Comparison of ENCODE assay signal across 28 mouse cellular contexts in genomic region chr6:118705840-118706239, GRCm38 (mm10).
DNase-seq lines count a peak whose midpoint lies in the region; ATAC-seq lines count a peak whose summit lies in the region.
"Had no signal": no experiment of that assay in that cellular context is flagged by ENCODE, and none has a peak within 500 bp of the region (broad histone marks: within the 10 kb centered on the region; RNA-seq: fewer than 3 reads in every experiment).

No protein-coding gene starts in this region.

- 0 out of 2 replicates have a peak, but pooled peaks cover 8% of the 10 kb centered on the region for H3K4me1 ChIP-seq in forebrain, embryonic 13.5 days
- H3K4me1 ChIP-seq: embryonic facial prominence, embryonic 15.5 days; kidney, embryonic 15.5 days; lung, embryonic 15.5 days; stomach, embryonic 15.5 days had no signal

- ATAC-seq in cerebellum, adult (ENCODE audit: insufficient number of reproducible peaks, low FRiP score, low TSS enrichment), result peak; percentile 84
- ATAC-seq in forebrain, embryonic 13.5 days, result no peak
- no peak for ATAC-seq in erythroblast, adult 5-6 weeks (replicated peaks; ENCODE audit: low FRiP score, poor library complexity, severe bottlenecking)
- ATAC-seq: forebrain, embryonic 14.5 days had no signal

- H3K4me3 ChIP-seq in forebrain, embryonic 13.5 days, result no peak overlapping the region
- H3K4me3 ChIP-seq: embryonic facial prominence, embryonic 15.5 days; heart, embryonic 10.5 days; heart, embryonic 15.5 days; kidney, embryonic 15.5 days; left cerebral cortex, adult 2 months; limb, embryonic 13.5 days; lung, embryonic 15.5 days; neural tube, embryonic 13.5 days; stomach, embryonic 15.5 days had no signal

- no peaks in the 10 kb centered on the region; the same call in 1 of the 2 replicates for H3K36me3 ChIP-seq in forebrain, embryonic 13.5 days (ENCODE audit: poor library complexity, severe bottlenecking)
- H3K36me3 ChIP-seq: embryonic facial prominence, embryonic 15.5 days; kidney, embryonic 15.5 days; lung, embryonic 15.5 days; stomach, embryonic 15.5 days had no signal

- no peak overlapping the region for H3K9ac ChIP-seq in forebrain, embryonic 13.5 days
- H3K9ac ChIP-seq: embryonic facial prominence, embryonic 15.5 days; heart, embryonic 15.5 days; hindbrain, embryonic 14.5 days; kidney, embryonic 15.5 days; limb, embryonic 13.5 days; lung, embryonic 15.5 days; neural tube, embryonic 13.5 days; stomach, embryonic 15.5 days had no signal

- no peak for DNase-seq in cerebellum, postnatal 4 days (ENCODE audit: low spot score in 2 of 2)
- peak; percentile 96 for DNase-seq in brain, adult 2 months (ENCODE audit: low read depth, low spot score)
- DNase-seq in cerebellum, adult 8-10 months, result peak; percentile 80
- DNase-seq in cerebellum, postnatal 25 days, result peak; percentile 85 to 88
- DNase-seq: adrenal gland, adult 8-10 months; gastrocnemius, postnatal 25 days; heart, adult 11 months; heart, postnatal 36 days; kidney, adult 18-20 months; kidney, postnatal 25 days; right cerebral cortex, postnatal 14 days; thymus, postnatal 14 days had no signal

- 91% methylated on average over 7 of the region's 7 CpGs for WGBS in forebrain, embryonic 13.5 days

- no peaks in the 10 kb centered on the region for H3K27me3 ChIP-seq in forebrain, embryonic 13.5 days
- H3K27me3 ChIP-seq: embryonic facial prominence, embryonic 15.5 days; heart, embryonic 15.5 days; kidney, embryonic 15.5 days; limb, embryonic 13.5 days; lung, embryonic 15.5 days; neural tube, embryonic 13.5 days; stomach, embryonic 15.5 days had no signal

- no peak overlapping the region for H3K27ac ChIP-seq in forebrain, embryonic 13.5 days
- H3K27ac ChIP-seq: embryonic facial prominence, embryonic 15.5 days; heart, embryonic 10.5 days; heart, embryonic 15.5 days; hindbrain, embryonic 14.5 days; kidney, embryonic 15.5 days; left cerebral cortex, adult 2 months; limb, embryonic 13.5 days; lung, embryonic 15.5 days; neural tube, embryonic 13.5 days; stomach, embryonic 15.5 days had no signal

- H3K9me3 ChIP-seq in forebrain, embryonic 13.5 days (replicated peaks), result no peaks in the 10 kb centered on the region
- H3K9me3 ChIP-seq: embryonic facial prominence, embryonic 15.5 days; heart, embryonic 10.5 days; heart, embryonic 15.5 days; kidney, embryonic 15.5 days; limb, embryonic 13.5 days; lung, embryonic 15.5 days; neural tube, embryonic 13.5 days; stomach, embryonic 15.5 days had no signal

- no peak overlapping the region for H3K4me2 ChIP-seq in forebrain, embryonic 13.5 days
- H3K4me2 ChIP-seq: embryonic facial prominence, embryonic 15.5 days; heart, embryonic 15.5 days; hindbrain, embryonic 14.5 days; kidney, embryonic 15.5 days; limb, embryonic 13.5 days; liver, embryonic 11.5 days; lung, embryonic 15.5 days; midbrain, embryonic 11.5 days; neural tube, embryonic 13.5 days; stomach, embryonic 15.5 days had no signal

Comparison
In these comparisons a context has a peak if more than half of its experiments do, and no peak if none do; other contexts are left out.
1. DNase-seq: peak in brain, adult 2 months (single experiment), cerebellum, adult 8-10 months (single experiment) and cerebellum, postnatal 25 days (2 of 2); none in cerebellum, postnatal 4 days (0 of 2).